Mouse (Mus musculus) embryo, embryonic 9.5 days (tissue): Measurements from ENCODE around the gene Gm14327.
"Not testable (repeated sequence)": the region's sequence is repeated elsewhere in the genome, so short reads cannot be mapped to it uniquely, and the experiment has no call there.

Experiments
- DNase-seq: peaks from one replicate; pipeline ENCODE4 v3.0.0-alpha.2; 2017; ENCODE audit errors: extremely low spot score

The Gm14327 gene

DNA sequence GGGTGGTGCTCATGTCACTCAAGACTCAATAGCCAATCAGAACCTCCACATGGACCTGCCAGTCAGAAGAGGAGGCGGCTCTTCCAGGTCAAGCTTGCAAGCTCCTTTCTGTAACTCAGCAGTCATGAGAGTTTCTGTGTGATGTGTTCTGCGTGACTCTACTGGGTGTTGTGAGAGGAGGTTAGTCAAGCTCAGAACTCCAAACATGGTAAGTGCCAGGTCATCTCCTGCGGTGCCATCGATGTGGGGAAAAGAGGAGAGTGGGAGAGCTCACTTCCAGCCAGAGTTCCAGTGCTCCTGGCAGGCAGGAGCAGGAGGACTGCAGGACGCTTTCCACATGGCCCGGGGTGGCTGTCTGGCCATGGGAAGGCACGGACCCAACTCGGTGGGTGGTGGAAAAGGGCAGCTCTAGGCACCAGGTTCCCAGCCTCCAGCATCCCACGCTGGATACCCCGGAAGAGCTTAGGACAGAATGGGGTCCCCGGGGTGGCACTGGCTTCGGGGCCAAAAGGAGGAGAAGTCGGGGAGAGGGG is at the start of gene Gm14327:
Gene Gm14327 (plus strand): TSS at position 51 of the 533 bp plus-strand sequence.
- not testable (repeated sequence) for DNase-seq

DNA sequence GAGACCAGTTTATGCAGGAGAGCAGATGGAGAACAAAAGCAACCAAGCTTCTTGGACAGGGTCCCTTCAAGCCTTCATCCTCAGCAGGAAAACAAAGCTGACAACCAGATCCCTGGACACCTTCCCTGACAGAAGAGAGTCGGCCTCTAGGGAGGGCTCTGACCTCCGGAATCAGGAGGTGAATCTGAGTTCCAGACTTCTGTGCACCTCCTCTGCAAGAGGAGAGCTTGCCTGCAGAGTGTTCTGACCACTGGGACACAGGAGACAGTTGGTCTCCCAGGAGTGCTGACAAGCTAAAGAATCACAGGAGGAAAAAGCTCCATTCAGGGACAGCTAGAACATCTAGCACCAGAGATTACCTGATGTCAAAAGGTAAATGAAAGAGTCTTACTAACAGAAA is 34.6 kb upstream of the Gm14327 start:
- DNase-seq: not testable (repeated sequence)

DNA sequence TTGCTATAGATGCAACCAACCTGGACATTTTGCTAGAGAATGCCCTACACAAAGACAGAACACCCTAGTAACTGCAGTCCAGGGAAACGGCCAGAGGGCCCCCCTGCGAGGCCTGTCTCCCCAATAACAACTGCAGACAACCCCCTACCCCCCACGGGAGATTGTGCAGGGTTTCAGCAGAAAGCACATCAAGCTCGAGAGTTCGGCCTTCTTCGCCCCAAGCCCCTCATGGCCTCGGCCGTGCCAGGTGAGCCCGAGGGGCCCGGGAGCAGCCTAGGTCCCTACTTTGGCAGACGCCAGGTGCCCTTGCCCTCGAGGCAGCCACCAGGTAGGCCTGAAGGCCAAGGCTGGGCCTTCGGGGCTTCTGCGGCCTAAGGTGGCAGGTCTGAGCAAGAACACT is 9.2 kb upstream of the Gm14327 start:
- not testable (repeated sequence) for DNase-seq

DNA sequence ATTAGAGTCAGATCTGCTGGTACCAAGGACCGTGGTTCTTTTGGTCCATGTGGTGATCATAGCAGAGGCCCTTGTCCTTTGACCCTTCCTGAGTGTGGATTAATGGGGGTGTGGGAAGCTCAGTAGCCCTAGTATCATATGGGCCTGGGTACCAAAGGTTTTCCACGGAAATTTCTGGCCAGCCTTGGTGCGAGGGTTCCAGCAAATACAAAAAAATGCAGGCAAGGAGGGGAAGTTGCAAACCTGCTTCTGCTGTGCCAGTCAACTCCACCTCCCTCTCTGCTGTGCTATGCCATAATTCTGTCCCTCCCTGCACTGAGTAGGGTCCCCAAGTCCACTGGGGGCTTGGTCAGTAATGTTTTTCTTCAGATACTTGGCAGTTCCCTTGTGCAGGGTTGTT is 1.3 kb downstream of the Gm14327 start:
- not testable (repeated sequence) for DNase-seq

DNA sequence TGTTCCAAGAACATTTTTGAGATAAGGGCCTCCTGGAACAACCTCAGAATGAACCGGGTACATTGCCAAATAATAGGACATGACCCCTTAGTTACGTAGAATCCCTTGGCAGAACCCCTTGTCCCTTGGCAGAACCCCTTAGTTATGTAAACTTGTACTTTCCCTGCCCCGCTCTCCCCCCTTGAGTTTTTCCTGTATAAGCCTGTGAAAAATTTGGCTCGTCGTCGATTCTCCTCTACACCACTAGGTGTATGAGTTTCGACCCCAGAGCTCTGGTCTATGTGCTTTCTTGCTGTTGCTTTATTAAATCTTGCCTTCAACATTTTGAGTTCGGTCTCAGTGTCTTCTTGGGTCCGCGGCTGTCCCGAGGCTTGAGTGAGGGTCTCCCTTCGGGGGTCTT is 6.4 kb downstream of the Gm14327 start:
- not testable (repeated sequence) for DNase-seq

DNA sequence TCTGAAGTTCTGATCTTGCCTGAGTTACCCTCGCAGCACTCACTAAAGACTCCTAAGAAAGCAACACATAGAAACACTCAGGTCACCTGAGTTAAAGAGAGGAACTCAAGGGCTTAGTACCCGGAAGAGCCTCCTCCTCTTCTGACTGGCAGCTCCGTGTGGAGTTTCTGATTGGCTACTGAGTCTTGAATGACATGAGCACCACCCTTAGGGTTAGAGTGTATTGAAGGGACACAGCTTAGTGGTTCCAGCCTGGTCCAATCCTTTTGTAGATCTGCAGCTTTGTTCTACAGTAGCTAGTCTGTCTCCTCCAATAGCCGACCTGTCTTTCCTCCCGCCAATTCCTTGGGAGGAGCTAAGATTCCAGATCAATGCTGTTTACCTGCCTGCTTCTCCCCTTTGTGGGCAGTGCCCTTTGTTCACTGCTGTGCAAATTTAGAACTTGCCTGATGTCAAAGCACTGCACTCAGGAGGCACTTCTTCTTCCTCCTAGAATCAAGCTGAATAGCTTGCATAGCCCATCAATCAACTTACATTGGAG is 28.7 kb downstream of the Gm14327 start, which contains the start of gene Zfp972:
Gene Zfp972 (minus strand): TSS at position 51 of the 541 bp plus-strand sequence.
- not testable (repeated sequence) for DNase-seq
